Mouse (Mus musculus) brain, embryonic 14.5 days (tissue): ENCODE data around the gene Mms19. TPM values are rescaled to one million over a fixed set of nuclear protein-coding genes. Genes with fewer than 3 reads are reported as not detected.

Experiments
- DNase-seq: peaks from one replicate; pipeline ENCODE4 v3.0.0-alpha.2; 2011; ENCODE audit warnings: low read depth
- CTCF ChIP-seq: fragments of 200-500 bp; IDR thresholded peaks from 2 replicates; pipeline ENCODE4 v1.5.1; 2012; ENCODE audit warnings: inconsistent platforms, mild to moderate bottlenecking, moderate library complexity, borderline replicate concordance; ENCODE audit not compliant: insufficient read depth, insufficient read length; ENCODE audit errors: extremely low read depth
- POLR2A ChIP-seq: fragments of 200-500 bp; IDR thresholded peaks from 2 replicates; pipeline ENCODE4 v1.6.1; 2012; ENCODE audit warnings: mild to moderate bottlenecking, inconsistent platforms, borderline replicate concordance; ENCODE audit not compliant: poor library complexity, insufficient read depth, insufficient read length, severe bottlenecking; ENCODE audit errors: extremely low read depth
- polyA plus RNA-seq: library from polyadenylated mRNA; depleted of rRNA; stranded (reverse); fragments of >200 nt; gene quantifications from 2 replicates; pipeline ENCODE4 v1.2.3, GENCODE M21; 2012

Gene Mms19
- polyA plus RNA-seq, 1 experiment = 66.3 TPM

GRCm38 (mm10) chr19:41953574-41953973 lies 27.4 kb downstream of the Mms19 start:
- no peak for DNase-seq
- TF ChIP-seq CTCF (no peak), POLR2A (no peak)

GRCm38 (mm10) chr19:41952287-41952686 lies 28.7 kb downstream of the Mms19 start:
- TF ChIP-seq POLR2A = no peak
- TF ChIP-seq CTCF = peak; percentile 50; the same call in 1 of the 2 replicates
- peak; percentile 34 for DNase-seq

DNA sequence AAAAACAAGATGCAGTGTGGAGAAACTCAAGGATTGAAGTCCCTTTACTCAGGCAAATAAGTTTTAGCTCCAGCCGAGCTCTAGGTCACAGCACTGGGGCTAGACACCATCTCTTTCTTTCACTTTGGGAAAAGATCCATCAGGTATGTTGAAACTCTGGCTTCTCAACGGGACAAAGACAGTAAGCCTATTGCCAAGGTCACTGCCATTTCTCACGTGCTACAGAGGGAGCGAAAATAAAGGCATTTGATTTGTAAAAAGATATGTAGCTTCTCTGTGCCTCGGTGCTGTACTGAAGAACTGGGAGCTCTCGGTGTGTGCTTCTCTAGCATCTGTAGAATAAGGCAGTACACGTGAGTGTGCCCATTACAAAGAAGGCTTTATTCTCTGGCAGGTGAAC lies 37.1 kb downstream of the Mms19 start:
- TF ChIP-seq CTCF (no peak), POLR2A (no peak)

DNA sequence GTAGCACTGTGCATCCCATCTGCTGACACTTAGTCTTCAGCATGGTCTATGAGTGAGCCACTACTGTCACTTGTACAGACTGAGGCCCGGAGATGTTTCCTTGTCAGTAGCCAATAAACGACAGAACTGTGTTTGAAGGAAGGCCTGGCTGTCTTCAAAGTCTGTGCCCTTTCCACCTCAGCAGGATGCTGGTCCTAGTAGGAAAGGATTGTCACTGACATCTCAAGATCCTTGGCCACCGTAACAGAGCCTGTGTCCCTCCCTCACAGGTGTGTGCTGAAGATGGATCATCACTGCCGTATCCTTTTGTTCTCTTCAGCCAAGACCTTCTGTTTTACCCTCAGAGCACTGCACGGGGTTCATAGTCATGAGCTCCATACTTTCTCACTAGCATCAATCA lies 42.4 kb downstream of the Mms19 start:
- TF ChIP-seq POLR2A (no peak), CTCF (no peak)
- no peak for DNase-seq

More for the DNA sequence above, 37.1 kb downstream of the Mms19 start:
- DNase-seq = no peak

DNA sequence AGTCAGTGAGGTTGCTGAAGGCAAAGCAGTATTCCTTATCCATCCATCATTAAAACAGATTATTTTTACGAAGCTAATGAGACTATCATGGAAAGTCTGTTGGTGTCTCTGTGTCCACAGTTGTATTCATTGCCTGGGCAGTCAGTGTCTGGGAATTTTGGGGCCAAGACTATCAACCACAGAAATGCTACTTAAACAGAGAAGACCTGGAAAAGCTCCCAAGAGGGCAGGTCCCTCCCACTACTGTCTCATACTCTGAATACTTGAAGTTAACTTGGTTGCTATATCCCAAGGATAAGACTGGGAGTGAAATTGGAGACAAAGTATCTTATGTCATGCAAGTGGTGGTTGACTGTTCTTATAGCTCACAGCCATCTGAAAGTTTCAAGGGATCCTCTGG lies 45.0 kb downstream of the Mms19 start:
- TF ChIP-seq POLR2A (no peak), CTCF (no peak)
- DNase-seq = no peak

GRCm38 (mm10) chr19:41934124-41934523 lies 46.8 kb downstream of the Mms19 start:
- TF ChIP-seq CTCF = no peak
- TF ChIP-seq POLR2A = no peak
- DNase-seq = peak; percentile 54

DNA sequence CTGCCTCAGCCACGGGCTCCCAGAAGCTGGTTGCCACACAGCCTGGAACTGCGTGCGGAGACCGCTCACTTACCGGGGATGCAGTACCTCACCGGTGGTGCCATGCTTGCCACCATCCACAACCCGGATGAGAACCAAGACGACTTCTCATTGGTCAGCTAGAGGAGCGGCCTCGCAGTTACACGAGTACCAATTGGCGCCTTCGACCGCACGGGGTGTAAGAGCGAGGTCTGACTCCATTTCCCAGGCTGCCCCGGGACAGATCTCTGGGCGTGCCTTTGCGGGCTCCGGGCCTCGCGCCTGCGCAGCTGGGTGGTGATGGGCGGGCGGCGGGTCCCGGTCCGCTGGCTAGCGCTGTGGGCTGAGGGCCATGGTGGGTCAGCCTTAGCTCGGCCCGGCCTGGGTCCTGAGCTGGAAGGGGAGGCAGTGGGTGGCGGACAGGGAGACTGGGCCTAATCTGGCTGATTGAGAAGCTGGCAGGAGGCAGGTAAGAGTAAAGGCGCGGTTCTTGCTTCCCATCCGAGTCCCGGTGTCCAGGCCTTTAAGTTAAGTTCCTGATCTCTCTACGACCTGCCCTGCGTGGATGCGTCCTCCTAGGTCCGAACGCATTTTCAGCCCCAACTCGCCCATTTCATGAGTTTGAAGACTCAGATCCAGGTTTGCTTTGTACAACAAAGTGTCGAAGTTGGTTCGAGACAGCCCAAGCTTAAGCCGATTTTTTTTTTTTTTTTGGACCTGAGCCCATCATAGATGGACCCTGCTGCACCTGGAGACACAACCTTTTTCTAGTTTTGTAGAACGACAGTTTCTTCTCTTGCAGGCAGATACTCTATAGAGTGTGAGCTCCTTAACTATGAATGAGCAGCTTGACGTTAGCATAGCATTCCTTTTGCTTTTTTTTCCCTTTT lies 47.5 kb downstream of the Mms19 start, which contains the start of the genes Exosc1 and Zdhhc16:
TSS of gene Exosc1 (minus strand) at position 245 of the 908 bp plus-strand sequence.
TSS of gene Zdhhc16 (plus strand) at position 302 of the 908 bp plus-strand sequence.
- DNase-seq = peak; percentile 99
- TF ChIP-seq POLR2A = peak; percentile 93
- no peak for TF ChIP-seq CTCF

DNA sequence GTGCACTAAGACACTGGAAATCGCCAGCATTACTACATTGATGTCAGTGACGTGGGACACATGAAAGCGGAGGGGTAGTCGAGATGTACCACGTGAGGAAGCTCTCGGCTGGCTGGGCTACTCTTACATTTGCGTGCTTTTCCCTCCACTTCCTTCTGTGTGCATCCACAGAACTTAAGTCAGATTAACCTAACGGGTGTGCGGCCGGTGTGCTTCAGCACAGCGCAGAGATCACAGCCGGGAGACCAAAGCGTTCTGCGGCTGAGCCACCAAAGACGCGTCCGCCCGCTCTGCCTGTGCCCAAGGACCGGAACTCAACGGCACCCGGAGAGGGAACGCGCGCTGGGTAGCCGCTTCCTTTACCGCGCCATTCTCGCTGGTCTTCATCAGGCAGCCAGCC lies 48.3 kb downstream of the Mms19 start:
- DNase-seq = no peak
- TF ChIP-seq POLR2A = no peak
- TF ChIP-seq CTCF = no peak

DNA sequence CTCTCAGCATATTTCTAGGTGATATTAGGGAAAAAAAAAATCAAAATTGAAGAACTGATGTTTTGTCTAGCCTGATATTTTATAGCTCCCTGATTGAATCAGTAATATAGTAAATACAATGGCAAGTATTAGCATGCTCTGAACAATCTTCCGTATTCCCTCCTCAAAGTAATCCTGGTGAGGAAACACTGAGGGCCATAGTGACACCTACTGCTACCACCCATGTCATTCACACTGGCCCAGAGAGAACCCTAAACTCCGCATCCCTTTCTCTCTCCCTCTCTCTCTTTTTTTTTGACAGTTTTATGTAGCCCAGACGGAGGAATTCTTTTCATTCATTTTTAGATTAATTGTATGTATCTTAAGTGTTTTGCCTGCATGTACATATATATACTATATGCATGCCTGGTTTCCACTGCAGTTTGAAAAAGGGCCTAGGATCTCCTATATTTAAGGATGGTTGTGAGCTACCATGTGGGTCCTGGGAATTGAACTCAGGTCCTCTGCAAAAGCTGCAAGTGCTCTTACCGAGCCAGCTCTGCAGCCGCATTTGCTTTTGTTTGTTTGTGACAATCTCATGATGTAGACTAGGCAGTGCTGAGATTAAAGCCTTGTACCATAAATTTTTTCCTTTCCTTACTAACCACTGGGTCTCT lies 60.4 kb downstream of the Mms19 start:
- TF ChIP-seq POLR2A = no peak
- TF ChIP-seq CTCF = no peak
- no peak for DNase-seq

DNA sequence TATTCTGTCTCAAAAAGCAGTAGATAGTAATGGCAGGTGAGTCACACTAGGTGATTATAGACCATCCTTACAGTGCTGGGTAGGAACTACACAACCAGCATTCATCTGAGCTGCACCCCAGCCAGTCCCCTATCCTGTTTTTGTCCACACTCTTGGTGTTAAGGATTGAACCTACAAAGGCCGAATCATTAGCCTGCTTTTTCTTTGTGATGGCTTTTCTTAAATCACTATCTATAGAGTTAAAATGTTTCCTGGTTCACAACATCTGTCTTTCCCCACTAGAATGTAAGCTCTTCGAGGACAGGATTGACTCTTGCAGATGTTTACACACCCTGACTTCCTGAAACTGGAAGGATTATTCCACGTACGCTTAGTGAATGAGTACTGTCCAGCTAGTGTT lies 61.5 kb downstream of the Mms19 start:
- DNase-seq = no peak
- TF ChIP-seq CTCF = no peak
- TF ChIP-seq POLR2A = no peak

DNA sequence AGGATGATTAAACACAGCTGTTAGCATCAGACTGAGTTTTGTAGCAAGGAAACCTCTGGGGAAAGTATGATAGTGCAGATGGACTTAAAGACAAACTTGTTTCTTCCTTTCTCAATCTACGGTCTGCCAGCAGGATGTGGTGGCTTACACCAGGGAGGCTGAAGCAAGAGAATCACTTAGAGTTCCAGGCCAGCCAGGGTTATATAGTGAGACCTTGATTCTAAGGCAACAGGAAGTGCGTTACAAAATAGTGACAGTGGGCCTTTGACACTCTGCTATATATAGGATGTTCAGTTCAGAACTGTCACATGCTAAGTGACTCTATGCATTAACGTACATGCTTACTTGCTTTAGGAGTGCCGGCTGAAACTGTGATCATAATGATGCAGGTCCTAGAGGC lies 64.1 kb downstream of the Mms19 start:
- no peak for TF ChIP-seq POLR2A
- TF ChIP-seq CTCF = no peak
- DNase-seq = no peak
